Mouse (Mus musculus) left cerebral cortex, adult 8-10 months (tissue): ENCODE data around the gene 1110057P08Rik. TPM values are rescaled to one million over a fixed set of nuclear protein-coding genes. Genes with fewer than 3 reads are reported as not detected.
"Not testable (repeated sequence)": the region's sequence is repeated elsewhere in the genome, so short reads cannot be mapped to it uniquely, and the experiment has no call there.

ENCODE experiments used
- DNase-seq, 2 experiments: peaks; one replicate each; pipeline ENCODE4 v3.0.0; 2022; ENCODE audit warnings: low spot score in 2 of 2
- total RNA-seq, 4 experiments: library from RNA; stranded (reverse); gene quantifications; 2 replicates each; pipeline ENCODE4 v1.2.4; 2022

Gene 1110057P08Rik
- total RNA-seq = not detected

DNA sequence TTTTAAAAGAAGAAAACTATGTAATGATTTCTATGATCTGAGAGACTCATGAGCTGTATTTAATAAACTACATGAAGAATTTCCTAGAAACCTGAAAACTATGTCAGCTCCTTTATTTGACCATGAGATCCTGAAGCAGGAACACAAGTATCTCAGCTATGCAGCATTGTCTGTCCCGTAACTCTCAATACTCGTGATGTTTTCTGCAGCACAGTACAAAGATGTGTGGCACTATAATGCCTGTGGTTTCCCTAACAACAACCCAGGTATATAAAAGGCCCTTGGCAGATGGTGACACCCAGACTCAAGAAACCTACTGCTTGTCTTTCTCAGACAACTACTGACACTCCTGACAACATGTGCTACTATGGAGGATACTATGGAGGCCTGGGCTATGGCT, at the start of gene 1110057P08Rik:
1110057P08Rik (plus strand) TSS at position 301 of the 400 bp plus-strand sequence.
- no peak for DNase-seq

DNA sequence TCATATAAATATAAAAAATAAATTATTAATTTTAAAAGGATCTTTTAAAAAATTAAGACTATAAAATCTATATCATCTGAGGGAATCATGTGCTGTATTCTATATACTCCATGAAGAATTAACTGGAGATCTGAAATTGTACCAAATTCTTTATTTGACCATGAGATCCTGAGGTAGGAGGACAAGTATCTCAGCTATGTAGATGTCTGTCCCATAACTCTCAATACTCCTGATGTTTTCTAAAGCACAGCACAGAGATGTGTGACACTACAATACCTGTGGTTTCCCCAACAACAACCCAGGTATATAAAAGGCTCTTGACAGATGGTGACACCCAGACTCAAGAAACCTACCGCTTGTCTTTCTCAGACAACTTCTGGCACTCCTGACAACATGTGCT, 34.0 kb upstream of the 1110057P08Rik start, which contains the start of gene Gm6358:
Gm6358 (plus strand) TSS at position 301 of the 400 bp plus-strand sequence.
- DNase-seq = no peak

DNA sequence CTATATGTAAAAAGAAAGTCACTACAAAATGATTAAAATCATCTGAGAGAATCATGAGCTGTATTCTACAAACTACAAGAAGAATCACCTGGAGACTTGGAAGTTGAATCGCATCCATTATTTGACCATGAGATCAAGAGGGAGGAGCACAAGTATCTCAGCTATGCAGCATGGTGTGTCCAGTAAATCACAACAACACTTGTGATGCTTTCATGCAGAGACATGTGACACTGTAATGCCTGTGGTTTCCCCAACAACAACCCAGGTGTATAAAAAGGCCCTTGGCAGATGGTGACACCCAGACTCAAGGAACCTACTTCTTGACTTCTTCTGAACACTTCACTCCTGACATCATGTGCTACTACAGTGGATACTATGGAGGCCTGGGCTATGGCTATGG, 23.7 kb upstream of the 1110057P08Rik start, which contains the start of gene Gm10061:
Gm10061 (plus strand) TSS at position 301 of the 400 bp plus-strand sequence.
- no peak for DNase-seq

DNA sequence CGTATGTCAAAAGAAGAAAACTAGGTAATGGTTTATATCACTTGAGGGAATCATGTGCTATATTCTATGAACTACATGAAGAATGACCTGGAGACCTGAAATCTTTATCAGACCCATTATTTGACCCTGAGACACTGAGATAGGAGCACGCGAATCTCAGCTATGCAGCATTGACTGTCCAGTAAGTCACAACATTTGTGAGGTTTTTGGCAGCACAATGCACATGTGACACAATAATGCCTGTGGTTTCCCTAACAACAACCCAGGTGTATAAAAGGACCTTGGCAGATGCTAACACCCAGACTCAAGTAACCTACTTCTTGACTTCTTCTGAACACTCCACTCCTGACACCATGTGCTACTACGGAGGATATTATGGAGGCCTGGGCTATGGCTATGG, 16.9 kb upstream of the 1110057P08Rik start, which contains the start of gene Gm9789:
Gm9789 (plus strand) TSS at position 301 of the 400 bp plus-strand sequence.
- no peak for DNase-seq

DNA sequence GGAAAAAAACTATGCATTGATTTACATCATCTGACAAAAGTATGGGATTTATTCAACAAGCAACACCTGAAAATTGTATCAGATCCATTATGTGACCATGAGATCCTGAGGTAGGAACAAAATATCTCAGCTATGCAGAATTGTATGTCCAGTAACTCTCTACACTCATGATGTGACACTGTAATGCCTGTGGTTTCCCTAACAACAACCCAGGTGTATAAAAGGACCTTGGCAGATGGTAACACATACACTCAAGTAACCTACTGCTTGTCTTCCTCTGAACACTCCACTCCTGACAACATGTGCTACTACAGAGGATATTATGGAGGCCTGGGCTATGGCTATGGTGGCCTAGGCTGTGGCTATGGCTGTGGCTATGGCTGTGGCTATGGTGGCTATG, 5.3 kb upstream of the 1110057P08Rik start, which contains the start of gene Gm7735:
Gm7735 (plus strand) TSS at position 301 of the 400 bp plus-strand sequence.
- DNase-seq = not testable (repeated sequence)

DNA sequence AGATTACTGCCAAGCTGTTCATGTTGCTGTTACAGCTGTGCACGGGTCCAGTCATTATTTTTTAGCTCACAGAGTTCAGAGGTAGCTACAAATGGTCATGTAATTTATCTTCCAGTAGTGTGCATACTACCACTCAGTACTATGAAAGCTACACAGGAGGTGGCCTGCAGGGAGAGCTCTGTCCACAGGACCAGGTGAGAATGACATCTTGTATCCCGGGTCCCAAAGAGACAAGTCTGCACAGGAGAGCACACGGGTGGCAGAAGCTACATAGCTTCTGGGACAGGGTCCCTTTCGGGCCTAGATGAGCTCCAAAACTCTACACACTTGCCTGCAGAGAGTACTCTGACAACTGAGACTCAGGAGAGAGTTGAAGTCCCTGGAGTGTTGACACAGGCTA, 14.1 kb downstream of the 1110057P08Rik start:
- no peak for DNase-seq

DNA sequence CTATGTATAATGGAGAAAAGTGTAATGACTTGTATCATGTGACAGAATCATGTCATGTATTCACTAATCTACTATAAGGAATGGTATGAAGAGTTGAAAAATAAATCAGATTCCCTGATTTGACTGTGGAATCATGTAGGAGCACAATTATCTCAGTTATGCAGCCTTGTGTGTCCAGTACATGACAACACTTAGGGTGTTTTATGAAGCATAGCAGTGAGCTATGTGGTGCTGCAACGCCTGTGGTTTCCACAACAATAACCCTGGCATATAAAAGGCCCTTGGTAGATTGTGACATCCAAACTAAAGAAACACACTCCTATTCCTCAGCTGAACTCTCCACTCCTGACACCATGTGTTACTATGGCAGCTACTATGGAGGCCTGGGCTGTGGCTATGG, 31.0 kb downstream of the 1110057P08Rik start, which contains the start of gene Krtap20-2:
Krtap20-2 (plus strand) TSS at position 301 of the 400 bp plus-strand sequence.
- DNase-seq = no peak

Other genes starting within 250 kb of the 1110057P08Rik start
- not detected for gene Krtap19-9b, start 242.5 kb upstream of the 1110057P08Rik start, total RNA-seq
- not detected for gene Krtap16-3, start 211.9 kb upstream of the 1110057P08Rik start, total RNA-seq
- gene Krtap22-2, start 164.0 kb upstream of the 1110057P08Rik start, total RNA-seq = not detected
- gene Gm10229, start 159.5 kb upstream of the 1110057P08Rik start, total RNA-seq = not detected
- not detected for gene Krtap6-1, start 143.0 kb upstream of the 1110057P08Rik start, total RNA-seq
- not detected for gene Gm10228, start 133.3 kb upstream of the 1110057P08Rik start, total RNA-seq
- gene Krtap6-5, start 126.9 kb upstream of the 1110057P08Rik start, total RNA-seq = not detected
- not detected for gene 1110025L11Rik, start 110.7 kb upstream of the 1110057P08Rik start, total RNA-seq
- not detected for gene Krtap6-3, start 90.7 kb upstream of the 1110057P08Rik start, total RNA-seq
- not detected for gene Gm6358, start 33.9 kb upstream of the 1110057P08Rik start, total RNA-seq
- gene Gm10061, start 23.6 kb upstream of the 1110057P08Rik start, total RNA-seq = not detected
- not detected for gene Gm9789, start 16.8 kb upstream of the 1110057P08Rik start, total RNA-seq
- gene Gm7735, start 5.2 kb upstream of the 1110057P08Rik start, total RNA-seq = not detected
- gene Krtap20-2, start 31.1 kb downstream of the 1110057P08Rik start, total RNA-seq = not detected
- not detected for gene Krtap21-1, start 229.1 kb downstream of the 1110057P08Rik start, total RNA-seq
- gene Krtap6-2, start 245.4 kb downstream of the 1110057P08Rik start, total RNA-seq = not detected